Mouse (Mus musculus): ENCODE measurements around the gene Wdr73.

Wdr73 gene

DNA sequence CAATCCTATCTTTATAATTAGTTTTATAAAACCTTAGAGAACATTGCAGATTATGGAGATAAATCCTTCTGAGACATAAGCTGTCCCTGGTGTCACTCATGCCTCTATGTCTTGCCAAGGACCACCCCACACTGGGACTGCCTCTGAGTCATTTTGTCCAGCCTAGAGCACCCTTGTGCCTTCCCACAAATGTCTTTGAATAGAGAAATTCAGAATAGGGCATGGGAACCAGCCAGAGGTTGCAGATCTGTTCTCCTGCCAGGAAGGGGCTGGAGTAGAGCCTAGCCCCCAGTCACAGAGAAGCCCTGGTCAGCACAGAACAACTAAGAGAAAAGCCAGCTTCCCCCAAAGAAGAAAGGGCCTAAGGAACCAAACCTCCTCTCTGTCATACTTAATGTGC is 45.8 kb downstream of the Wdr73 start:
- DNase-seq (ENCODE audit: low spot score), result no peak

GRCm38 (mm10) chr7:80853218-80853617 is 47.9 kb downstream of the Wdr73 start:
- DNase-seq (ENCODE audit: low spot score), result no peak

GRCm38 (mm10) chr7:80850520-80850919 is 50.5 kb downstream of the Wdr73 start:
- DNase-seq (ENCODE audit: low spot score), result no peak

GRCm38 (mm10) chr7:80849710-80850109 is 51.4 kb downstream of the Wdr73 start:
- DNase-seq (ENCODE audit: low spot score), result no peak

DNA sequence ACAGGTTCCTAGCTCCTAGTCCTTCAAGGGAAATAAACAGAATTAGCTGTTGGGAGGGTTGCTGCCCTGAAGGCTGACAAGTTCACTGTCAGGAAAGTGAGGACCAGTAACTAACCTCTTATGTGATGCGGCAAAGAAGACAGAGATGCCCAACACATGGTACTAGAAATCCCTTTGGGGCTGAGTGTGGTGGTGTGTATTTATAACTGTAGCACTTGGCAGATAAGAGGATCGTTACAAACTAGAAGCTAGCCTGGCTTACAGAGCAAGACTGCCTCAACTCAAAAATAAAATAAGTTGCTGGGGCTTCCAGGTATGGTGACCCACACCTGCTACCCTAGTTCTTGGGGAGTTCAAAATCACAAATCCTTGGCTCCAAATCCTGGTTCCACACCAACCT is 51.8 kb downstream of the Wdr73 start:
- DNase-seq (ENCODE audit: low spot score), result no peak

- no peak for DNase-seq (ENCODE audit: low spot score)
Observed at GRCm38 (mm10) chr7:80846709-80847108, 54.4 kb downstream of the Wdr73 start.

GRCm38 (mm10) chr7:80846280-80846678 is 54.8 kb downstream of the Wdr73 start:
- DNase-seq (ENCODE audit: low spot score), result no peak

DNA sequence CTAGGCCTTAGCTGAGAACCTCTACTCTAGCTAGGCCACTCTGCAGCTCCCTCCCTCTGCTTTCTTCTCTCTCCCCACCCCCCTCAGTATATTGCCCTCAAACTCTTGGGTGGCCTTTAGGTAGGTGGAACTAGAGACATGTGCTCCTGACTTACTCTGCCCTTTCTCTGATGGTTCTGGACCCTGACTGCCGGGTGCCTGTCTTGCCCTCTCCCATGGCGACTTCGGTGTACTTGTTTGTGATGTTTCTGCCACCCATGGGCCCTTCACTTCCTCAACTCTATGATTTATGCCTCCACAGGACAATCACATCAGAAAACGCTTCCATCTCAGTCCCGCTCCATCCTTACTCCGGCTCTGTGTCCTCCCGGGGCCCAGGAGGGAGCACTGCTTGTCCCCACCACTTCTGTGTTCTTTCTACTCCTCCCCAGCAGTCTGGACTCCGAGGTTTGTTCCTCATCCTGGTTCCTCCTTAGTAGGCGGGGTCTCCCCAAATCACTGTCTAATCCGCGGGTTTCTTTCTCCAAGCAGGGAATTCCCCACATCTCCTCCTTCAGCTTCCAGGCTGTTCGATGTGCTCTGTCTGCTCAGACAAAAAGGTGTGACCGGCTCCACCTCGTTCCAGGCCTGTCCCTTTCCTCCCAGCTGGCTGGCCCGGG is 55.3 kb downstream of the Wdr73 start:
- DNase-seq (ENCODE audit: low spot score), result no peak

DNA sequence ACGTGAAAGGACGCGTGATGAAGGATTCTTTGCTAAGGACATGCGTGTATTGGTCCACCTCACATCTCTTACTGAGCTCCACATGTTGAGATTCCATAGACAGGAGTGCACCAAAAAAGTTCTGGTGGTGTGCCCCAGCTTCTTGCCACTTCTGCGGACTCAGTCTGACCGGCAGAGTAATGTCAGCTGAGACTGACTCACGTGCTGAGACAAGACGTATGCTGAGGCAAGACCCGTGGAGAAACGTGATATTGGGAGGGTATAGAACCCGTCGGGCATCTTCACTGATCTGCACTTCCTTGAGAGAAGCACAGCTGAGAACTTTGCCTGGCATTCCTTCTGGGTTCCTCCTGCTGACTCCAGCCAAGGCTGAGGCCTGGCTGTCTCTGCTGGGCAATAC is 56.4 kb downstream of the Wdr73 start:
- no peak for DNase-seq (ENCODE audit: low spot score)

DNA sequence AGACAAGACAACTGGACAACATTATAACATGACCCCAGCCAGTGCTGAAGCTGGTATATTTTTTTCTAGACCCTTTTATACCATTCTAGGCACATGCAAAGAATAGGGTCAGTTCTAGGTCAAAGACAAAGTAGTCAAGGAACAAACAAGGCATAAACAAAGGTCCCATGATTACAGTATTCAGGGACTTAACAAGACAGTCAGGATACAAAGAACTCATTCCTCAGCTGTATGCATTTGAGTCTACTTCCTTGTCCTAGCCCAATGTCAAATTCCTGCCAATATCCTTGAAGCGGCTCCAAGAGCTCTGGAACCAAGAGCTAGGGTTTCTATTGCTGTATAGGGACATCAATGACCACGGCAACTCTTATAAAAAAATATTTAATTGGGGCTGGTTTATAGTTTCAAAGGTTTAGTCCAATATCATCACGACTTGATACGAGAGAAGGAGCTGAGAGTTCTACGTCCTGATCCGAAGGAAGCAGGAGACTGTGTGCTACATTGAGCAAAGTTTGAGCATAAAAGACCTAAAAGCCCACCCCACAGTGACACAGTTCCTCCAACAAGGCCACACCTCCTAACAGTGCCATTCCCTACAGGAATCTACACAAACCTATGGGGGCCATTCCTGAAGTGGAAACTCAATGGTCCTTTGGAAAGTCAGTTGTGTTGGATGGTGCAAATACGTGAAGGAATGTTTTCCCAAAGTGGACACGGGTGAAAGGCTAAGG is 57.0 kb downstream of the Wdr73 start:
- DNase-seq (ENCODE audit: low spot score), result no peak

GRCm38 (mm10) chr7:80843176-80843575 is 57.9 kb downstream of the Wdr73 start:
- no peak for DNase-seq (ENCODE audit: low spot score)

DNA sequence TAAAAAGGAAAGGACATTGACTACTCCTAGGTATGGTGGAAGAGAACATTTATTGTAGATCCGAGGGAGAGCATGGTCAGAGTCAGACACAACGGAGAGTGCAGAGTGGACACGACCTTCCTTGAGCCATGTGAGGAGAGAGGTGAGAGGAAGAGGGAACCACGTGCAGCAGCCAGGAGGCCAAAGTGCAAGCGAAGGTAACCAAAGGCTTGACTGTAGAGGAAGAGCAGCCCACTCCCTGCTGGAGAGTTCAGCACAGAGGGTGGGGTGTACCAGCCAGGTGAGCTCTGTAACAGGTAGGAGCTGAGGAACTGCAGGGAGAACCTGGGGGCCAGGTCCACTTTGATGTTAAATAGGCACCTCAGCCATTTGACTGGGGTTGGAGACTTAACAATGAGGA is 58.9 kb downstream of the Wdr73 start:
- no peak for DNase-seq (ENCODE audit: low spot score)

GRCm38 (mm10) chr7:80840937-80841336 is 60.1 kb downstream of the Wdr73 start:
- DNase-seq (ENCODE audit: low spot score), result no peak

All from urinary bladder, postnatal 25 days (tissue).